Mouse (Mus musculus) brain, embryonic 14.5 days (tissue): Measurements from ENCODE around the gene Fxr2.

ENCODE experiments used
- CTCF ChIP-seq: fragments of 200-500 bp; IDR thresholded peaks from 2 replicates; pipeline ENCODE4 v1.5.1; 2012; ENCODE audit warnings: inconsistent platforms, mild to moderate bottlenecking, moderate library complexity, borderline replicate concordance; ENCODE audit not compliant: insufficient read depth, insufficient read length; ENCODE audit errors: extremely low read depth
- POLR2A ChIP-seq: fragments of 200-500 bp; IDR thresholded peaks from 2 replicates; pipeline ENCODE4 v1.6.1; 2012; ENCODE audit warnings: mild to moderate bottlenecking, inconsistent platforms, borderline replicate concordance; ENCODE audit not compliant: poor library complexity, insufficient read depth, insufficient read length, severe bottlenecking; ENCODE audit errors: extremely low read depth

DNA sequence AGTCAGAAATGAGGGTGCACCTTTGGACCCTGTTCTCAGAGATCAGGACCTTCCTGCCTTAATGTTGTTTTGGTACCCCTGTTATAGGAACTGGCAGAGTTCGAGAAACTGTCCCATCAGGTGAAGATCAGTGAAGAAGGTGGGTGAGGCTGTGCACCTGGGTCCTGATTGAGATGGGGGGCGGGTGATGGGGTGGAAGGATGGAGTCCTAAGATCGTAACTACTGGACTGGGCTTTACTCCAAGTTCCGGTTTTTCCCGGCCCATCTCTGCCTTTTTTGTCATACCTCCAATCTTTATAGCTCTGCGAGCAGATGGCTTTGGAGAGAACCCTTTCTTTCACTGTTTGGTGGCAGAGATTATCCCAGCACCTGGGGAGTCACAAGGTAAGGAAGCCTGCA is 10.4 kb upstream of the Fxr2 start:
- TF ChIP-seq POLR2A (no peak), CTCF (no peak)
